Mouse (Mus musculus): ENCODE results near the gene Olfr640. TPM values are rescaled to one million over a fixed set of nuclear protein-coding genes. Genes with fewer than 3 reads are reported as not detected.

Olfr640 gene
- not detected for polyA plus RNA-seq (2014; fragmentation: Illumina TruSeq; extraction: RNeasy Lipid Tissue Mini Kit (QIAGEN cat#74804); ENCODE audit: low read depth, low replicate concordance)

GRCm38 (mm10) chr7:104025473-104025872 is at the start of gene Olfr640:
Gene Olfr640 (minus strand): TSS chr7:104025573.

GRCm38 (mm10) chr7:104071769-104072168 is 46.4 kb upstream of the Olfr640 start, which contains the start of gene Olfr644:
Gene Olfr644 (minus strand): TSS chr7:104071869.

GRCm38 (mm10) chr7:104061345-104061744 is 36.0 kb upstream of the Olfr640 start, which contains the start of gene 4930516K23Rik:
Gene 4930516K23Rik (minus strand): TSS chr7:104061445.

GRCm38 (mm10) chr7:104052566-104052965 is 27.2 kb upstream of the Olfr640 start, which contains the start of gene Olfr642:
Gene Olfr642 (minus strand): TSS chr7:104052666.

GRCm38 (mm10) chr7:104035145-104035544 is 9.8 kb upstream of the Olfr640 start, which contains the start of gene Olfr641:
Gene Olfr641 (plus strand): TSS chr7:104035445.

GRCm38 (mm10) chr7:104017203-104017602 is 8.2 kb downstream of the Olfr640 start, which contains the start of gene Olfr639:
Gene Olfr639 (minus strand): TSS chr7:104017303.

GRCm38 (mm10) chr7:103998446-103998845 is 26.9 kb downstream of the Olfr640 start, which contains the start of gene Olfr638:
Gene Olfr638 (plus strand): TSS chr7:103998746.

GRCm38 (mm10) chr7:103970852-103971251 is 54.5 kb downstream of the Olfr640 start, which contains the start of gene Olfr635:
Gene Olfr635 (plus strand): TSS chr7:103971152.

Other genes starting within 250 kb of the Olfr640 start
- not detected for gene Olfr68, start 245.9 kb downstream of the Olfr640 start, polyA plus RNA-seq (2014; fragmentation: Illumina TruSeq; extraction: RNeasy Lipid Tissue Mini Kit (QIAGEN cat#74804); ENCODE audit: low read depth, low replicate concordance)
- not detected for gene Olfr67, start 233.8 kb downstream of the Olfr640 start, polyA plus RNA-seq (2014; fragmentation: Illumina TruSeq; extraction: RNeasy Lipid Tissue Mini Kit (QIAGEN cat#74804); ENCODE audit: low read depth, low replicate concordance)
- 7.4 TPM for gene Hbb-bt, start 211.6 kb downstream of the Olfr640 start, polyA plus RNA-seq (2014; fragmentation: Illumina TruSeq; extraction: RNeasy Lipid Tissue Mini Kit (QIAGEN cat#74804); ENCODE audit: low read depth, low replicate concordance)
- gene Hbb-bs, start 197.5 kb downstream of the Olfr640 start, polyA plus RNA-seq (2014; fragmentation: Illumina TruSeq; extraction: RNeasy Lipid Tissue Mini Kit (QIAGEN cat#74804); ENCODE audit: low read depth, low replicate concordance), result 99.3 TPM
- not detected for gene Hbb-bh2, start 185.1 kb downstream of the Olfr640 start, polyA plus RNA-seq (2014; fragmentation: Illumina TruSeq; extraction: RNeasy Lipid Tissue Mini Kit (QIAGEN cat#74804); ENCODE audit: low read depth, low replicate concordance)
- gene Hbb-bh1, start 182.4 kb downstream of the Olfr640 start, polyA plus RNA-seq (2014; fragmentation: Illumina TruSeq; extraction: RNeasy Lipid Tissue Mini Kit (QIAGEN cat#74804); ENCODE audit: low read depth, low replicate concordance), result not detected
- gene Hbb-y, start 172.4 kb downstream of the Olfr640 start, polyA plus RNA-seq (2014; fragmentation: Illumina TruSeq; extraction: RNeasy Lipid Tissue Mini Kit (QIAGEN cat#74804); ENCODE audit: low read depth, low replicate concordance), result not detected
- gene Olfr66, start 139.3 kb downstream of the Olfr640 start, polyA plus RNA-seq (2014; fragmentation: Illumina TruSeq; extraction: RNeasy Lipid Tissue Mini Kit (QIAGEN cat#74804); ENCODE audit: low read depth, low replicate concordance), result not detected
- not detected for gene Olfr64, start 131.1 kb downstream of the Olfr640 start, polyA plus RNA-seq (2014; fragmentation: Illumina TruSeq; extraction: RNeasy Lipid Tissue Mini Kit (QIAGEN cat#74804); ENCODE audit: low read depth, low replicate concordance)
- gene Olfr65, start 122.1 kb downstream of the Olfr640 start, polyA plus RNA-seq (2014; fragmentation: Illumina TruSeq; extraction: RNeasy Lipid Tissue Mini Kit (QIAGEN cat#74804); ENCODE audit: low read depth, low replicate concordance), result not detected
- not detected for gene Olfr631, start 96.7 kb downstream of the Olfr640 start, polyA plus RNA-seq (2014; fragmentation: Illumina TruSeq; extraction: RNeasy Lipid Tissue Mini Kit (QIAGEN cat#74804); ENCODE audit: low read depth, low replicate concordance)
- not detected for gene Olfr632, start 91.2 kb downstream of the Olfr640 start, polyA plus RNA-seq (2014; fragmentation: Illumina TruSeq; extraction: RNeasy Lipid Tissue Mini Kit (QIAGEN cat#74804); ENCODE audit: low read depth, low replicate concordance)
- not detected for gene Olfr633, start 81.1 kb downstream of the Olfr640 start, polyA plus RNA-seq (2014; fragmentation: Illumina TruSeq; extraction: RNeasy Lipid Tissue Mini Kit (QIAGEN cat#74804); ENCODE audit: low read depth, low replicate concordance)
- gene Olfr635, start 54.4 kb downstream of the Olfr640 start, polyA plus RNA-seq (2014; fragmentation: Illumina TruSeq; extraction: RNeasy Lipid Tissue Mini Kit (QIAGEN cat#74804); ENCODE audit: low read depth, low replicate concordance), result not detected
- not detected for gene Olfr638, start 26.8 kb downstream of the Olfr640 start, polyA plus RNA-seq (2014; fragmentation: Illumina TruSeq; extraction: RNeasy Lipid Tissue Mini Kit (QIAGEN cat#74804); ENCODE audit: low read depth, low replicate concordance)
- not detected for gene Olfr639, start 8.3 kb downstream of the Olfr640 start, polyA plus RNA-seq (2014; fragmentation: Illumina TruSeq; extraction: RNeasy Lipid Tissue Mini Kit (QIAGEN cat#74804); ENCODE audit: low read depth, low replicate concordance)
- not detected for gene Olfr641, start 9.9 kb upstream of the Olfr640 start, polyA plus RNA-seq (2014; fragmentation: Illumina TruSeq; extraction: RNeasy Lipid Tissue Mini Kit (QIAGEN cat#74804); ENCODE audit: low read depth, low replicate concordance)
- not detected for gene Olfr642, start 27.1 kb upstream of the Olfr640 start, polyA plus RNA-seq (2014; fragmentation: Illumina TruSeq; extraction: RNeasy Lipid Tissue Mini Kit (QIAGEN cat#74804); ENCODE audit: low read depth, low replicate concordance)
- not detected for gene 4930516K23Rik, start 35.9 kb upstream of the Olfr640 start, polyA plus RNA-seq (2014; fragmentation: Illumina TruSeq; extraction: RNeasy Lipid Tissue Mini Kit (QIAGEN cat#74804); ENCODE audit: low read depth, low replicate concordance)
- gene Olfr644, start 46.3 kb upstream of the Olfr640 start, polyA plus RNA-seq (2014; fragmentation: Illumina TruSeq; extraction: RNeasy Lipid Tissue Mini Kit (QIAGEN cat#74804); ENCODE audit: low read depth, low replicate concordance), result not detected
- gene Olfr645, start 59.9 kb upstream of the Olfr640 start, polyA plus RNA-seq (2014; fragmentation: Illumina TruSeq; extraction: RNeasy Lipid Tissue Mini Kit (QIAGEN cat#74804); ENCODE audit: low read depth, low replicate concordance), result not detected
- not detected for gene Olfr646, start 79.3 kb upstream of the Olfr640 start, polyA plus RNA-seq (2014; fragmentation: Illumina TruSeq; extraction: RNeasy Lipid Tissue Mini Kit (QIAGEN cat#74804); ENCODE audit: low read depth, low replicate concordance)
- gene Ubqln5, start 104.3 kb upstream of the Olfr640 start, polyA plus RNA-seq (2014; fragmentation: Illumina TruSeq; extraction: RNeasy Lipid Tissue Mini Kit (QIAGEN cat#74804); ENCODE audit: low read depth, low replicate concordance), result not detected
- not detected for gene Olfr643, start 111.8 kb upstream of the Olfr640 start, polyA plus RNA-seq (2014; fragmentation: Illumina TruSeq; extraction: RNeasy Lipid Tissue Mini Kit (QIAGEN cat#74804); ENCODE audit: low read depth, low replicate concordance)
- gene Ubqln3, start 117.7 kb upstream of the Olfr640 start, polyA plus RNA-seq (2014; fragmentation: Illumina TruSeq; extraction: RNeasy Lipid Tissue Mini Kit (QIAGEN cat#74804); ENCODE audit: low read depth, low replicate concordance), result not detected
- gene Ubqlnl, start 125.0 kb upstream of the Olfr640 start, polyA plus RNA-seq (2014; fragmentation: Illumina TruSeq; extraction: RNeasy Lipid Tissue Mini Kit (QIAGEN cat#74804); ENCODE audit: low read depth, low replicate concordance), result not detected
- gene Olfm5, start 139.3 kb upstream of the Olfr640 start, polyA plus RNA-seq (2014; fragmentation: Illumina TruSeq; extraction: RNeasy Lipid Tissue Mini Kit (QIAGEN cat#74804); ENCODE audit: low read depth, low replicate concordance), result not detected
- gene Olfr648, start 157.8 kb upstream of the Olfr640 start, polyA plus RNA-seq (2014; fragmentation: Illumina TruSeq; extraction: RNeasy Lipid Tissue Mini Kit (QIAGEN cat#74804); ENCODE audit: low read depth, low replicate concordance), result not detected
- not detected for gene Olfr649, start 170.4 kb upstream of the Olfr640 start, polyA plus RNA-seq (2014; fragmentation: Illumina TruSeq; extraction: RNeasy Lipid Tissue Mini Kit (QIAGEN cat#74804); ENCODE audit: low read depth, low replicate concordance)
- gene Trim6, start 193.2 kb upstream of the Olfr640 start, polyA plus RNA-seq (2014; fragmentation: Illumina TruSeq; extraction: RNeasy Lipid Tissue Mini Kit (QIAGEN cat#74804); ENCODE audit: low read depth, low replicate concordance), result 0.77 TPM
- gene Trim34a, start 218.9 kb upstream of the Olfr640 start, polyA plus RNA-seq (2014; fragmentation: Illumina TruSeq; extraction: RNeasy Lipid Tissue Mini Kit (QIAGEN cat#74804); ENCODE audit: low read depth, low replicate concordance), result 14.5 TPM

Data from kidney, adult 10 weeks (tissue).